Mouse (Mus musculus): ENCODE results near the gene Pik3r1.

- TF ChIP-seq CTCF (IDR thresholded peaks at IDR 0.05; ENCODE audit: control insufficient read depth, insufficient read depth, insufficient read length) (no peak), CEBPB (IDR thresholded peaks at IDR 0.05; ENCODE audit: low read depth) (no peak), MYOG (IDR thresholded peaks at IDR 0.05; ENCODE audit: control insufficient read depth, extremely low read depth, insufficient read length) (no peak), USF1 (IDR thresholded peaks at IDR 0.05; ENCODE audit: low read depth) (no peak), MAX (IDR thresholded peaks at IDR 0.05) (no peak), FOSL1 (IDR thresholded peaks at IDR 0.05; ENCODE audit: insufficient read depth, low read length, poor library complexity, severe bottlenecking) (no peak)
These were observed 38.6 kb downstream of the Pik3r1 start for GRCm38 (mm10) chr13:101729248-101730055.

Data from C2C12 (cell line).